ENCODE assay signal across 32 mouse cellular contexts in the genomic region with DNA sequence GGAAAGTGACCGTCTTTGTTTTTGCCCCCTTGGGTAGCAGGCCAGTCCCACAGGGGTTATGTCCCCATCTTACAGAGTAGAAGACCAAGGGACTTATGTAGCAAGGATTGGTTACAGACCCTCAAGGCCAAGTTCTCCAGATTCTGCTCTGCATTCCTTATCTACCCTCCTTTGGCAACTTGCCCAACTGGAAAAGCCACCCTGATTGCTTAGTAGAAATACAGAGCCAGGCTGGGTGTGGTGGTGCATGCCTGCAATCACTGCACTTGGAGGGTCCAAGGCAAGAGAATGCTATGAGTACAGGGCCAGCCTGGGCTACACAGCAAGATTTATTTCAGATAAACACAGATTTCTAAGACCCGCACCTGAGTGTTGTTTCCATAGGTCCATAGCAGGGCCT. TPM values are rescaled to one million over a fixed set of nuclear protein-coding genes. Genes with fewer than 3 reads are reported as not detected.
DNase-seq lines count a peak whose midpoint lies in the region; ATAC-seq and TF ChIP-seq lines count a peak whose summit lies in the region.
"Had no signal": no experiment of that assay in that cellular context is flagged by ENCODE, and none has a peak within 500 bp of the region (broad histone marks: within the 10 kb centered on the region; RNA-seq: fewer than 3 reads in every experiment).

No protein-coding gene starts in this region.

- H3K9me3 ChIP-seq in kidney, embryonic 16.5 days (ENCODE audit: low read length) = no peaks in the 10 kb centered on the region
- no peaks in the 10 kb centered on the region for H3K9me3 ChIP-seq in lung, embryonic 16.5 days (ENCODE audit: control insufficient read depth, low read length)
- H3K9me3 ChIP-seq: limb, embryonic 10.5 days; limb, embryonic 15.5 days; lung, embryonic 15.5 days; megakaryocyte, embryonic 14.5 days; midbrain, embryonic 13.5 days had no signal

- ATAC-seq in kidney, embryonic 16.5 days (ENCODE audit: low FRiP score, low TSS enrichment) = no peak
- peak; percentile 43; the same call in 1 of the 2 replicates for ATAC-seq in lung, embryonic 16.5 days (ENCODE audit: low read depth)
- ATAC-seq: forebrain, embryonic 16.5 days; hindbrain, embryonic 16.5 days; midbrain, embryonic 13.5 days; Patski had no signal

- DNase-seq in adrenal gland, postnatal 10 days = peak; percentile 21
- no peak for DNase-seq in adrenal gland, postnatal 14 days
- peak; percentile 34 for DNase-seq in kidney, adult 2 months
- no peak for DNase-seq in lung, postnatal 25 days (ENCODE audit: low spot score)
- no peak for DNase-seq in left cerebral cortex, postnatal 14 days (ENCODE audit: low spot score in 2 of 2)
- DNase-seq in gastrocnemius, adult 2 months = no peak
- DNase-seq: adrenal gland, postnatal 25 days; cerebellum, adult 2 months; cerebellum, postnatal 25 days; heart, postnatal 14 days; layer of hippocampus, postnatal 36 days; lung, postnatal 4 days; thymus, adult 2 months; thymus, postnatal 36 days had no signal

- no peak overlapping the region for H3K9ac ChIP-seq in kidney, embryonic 16.5 days (replicated peaks; ENCODE audit: low read length)
- H3K9ac ChIP-seq in lung, embryonic 16.5 days (ENCODE audit: low read length) = no peak overlapping the region
- H3K9ac ChIP-seq: limb, embryonic 15.5 days; liver, embryonic 14.5 days; lung, embryonic 15.5 days; midbrain, embryonic 13.5 days had no signal

- TF ChIP-seq POLR2A in kidney, adult 2 months (IDR thresholded peaks at IDR 0.05; ENCODE audit: low read depth, low read length) = no peak

- H3K36me3 ChIP-seq in kidney, adult 2 months (ENCODE audit: control insufficient read depth, insufficient read depth, low read length) = no peaks in the 10 kb centered on the region
- H3K36me3 ChIP-seq in kidney, embryonic 16.5 days (ENCODE audit: insufficient read depth, low read length) = no peaks in the 10 kb centered on the region
- no peaks in the 10 kb centered on the region for H3K36me3 ChIP-seq in lung, embryonic 16.5 days (ENCODE audit: control insufficient read depth, insufficient read depth, low read length)
- H3K36me3 ChIP-seq: limb, embryonic 10.5 days; limb, embryonic 15.5 days; lung, embryonic 15.5 days; midbrain, embryonic 13.5 days had no signal

- no peak overlapping the region for H3K4me2 ChIP-seq in kidney, embryonic 16.5 days (replicated peaks; ENCODE audit: low read depth, low read length)
- H3K4me2 ChIP-seq in lung, embryonic 16.5 days (ENCODE audit: low read depth, low read length) = no peak overlapping the region
- H3K4me2 ChIP-seq: limb, embryonic 15.5 days; lung, embryonic 15.5 days; midbrain, embryonic 13.5 days had no signal

- intact Hi-C loops in left cerebral cortex, postnatal 14 days (cut with DNase I) = no loop called here
- intact Hi-C loops in gastrocnemius, adult 2 months (cut with DNase I) = no loop called here

- H3K4me1 ChIP-seq in kidney, adult 2 months (ENCODE audit: control insufficient read depth, insufficient read depth, low read length) = peaks cover 30% of the 10 kb centered on the region
- H3K4me1 ChIP-seq in kidney, embryonic 16.5 days (ENCODE audit: insufficient read depth, low read length) = peaks cover 23% of the 10 kb centered on the region
- H3K4me1 ChIP-seq in lung, embryonic 16.5 days (replicated peaks; ENCODE audit: control insufficient read depth, insufficient read depth, low read length) = peaks cover 7% of the 10 kb centered on the region; the same call in 1 of the 2 replicates
- H3K4me1 ChIP-seq: midbrain, embryonic 13.5 days had no signal

- no peaks in the 10 kb centered on the region for H3K27me3 ChIP-seq in kidney, adult 2 months (replicated peaks; ENCODE audit: control insufficient read depth, insufficient read depth, low read length)
- H3K27me3 ChIP-seq in kidney, embryonic 16.5 days (ENCODE audit: insufficient read depth, low read length) = peaks cover 16% of the 10 kb centered on the region
- no peaks in the 10 kb centered on the region for H3K27me3 ChIP-seq in lung, embryonic 16.5 days (ENCODE audit: control insufficient read depth, insufficient read depth, low read depth, low read length)
- H3K27me3 ChIP-seq: lung, embryonic 15.5 days; midbrain, embryonic 13.5 days; Patski had no signal

- H3K4me3 ChIP-seq in kidney, adult 2 months (ENCODE audit: insufficient read depth, low read depth, low read length) = no peak overlapping the region
- no peak overlapping the region for H3K4me3 ChIP-seq in kidney, embryonic 16.5 days (ENCODE audit: low read length)
- H3K4me3 ChIP-seq in lung, embryonic 16.5 days (ENCODE audit: low read length) = no peak overlapping the region
- no peak overlapping the region for H3K4me3 ChIP-seq in gastrocnemius, adult 2 months
- H3K4me3 ChIP-seq: limb, embryonic 10.5 days; limb, embryonic 15.5 days; lung, embryonic 15.5 days; megakaryocyte, embryonic 14.5 days; midbrain, embryonic 13.5 days had no signal

- H3K27ac ChIP-seq in kidney, adult 2 months (ENCODE audit: insufficient read depth, low read depth, low read length) = peak overlapping the region; percentile 14
- no peak overlapping the region; the same call in 1 of the 2 replicates for H3K27ac ChIP-seq in kidney, embryonic 16.5 days (ENCODE audit: low read length)
- no peak overlapping the region for H3K27ac ChIP-seq in lung, embryonic 16.5 days (ENCODE audit: low read length)
- no peak overlapping the region for H3K27ac ChIP-seq in gastrocnemius, adult 2 months
- H3K27ac ChIP-seq: limb, embryonic 10.5 days; limb, embryonic 15.5 days; liver, embryonic 14.5 days; lung, embryonic 15.5 days; midbrain, embryonic 13.5 days had no signal

- WGBS in kidney, adult 2 months = 68% methylated on average over 2 of the region's 2 CpGs
- 74% methylated on average over 2 of the region's 2 CpGs for WGBS in kidney, embryonic 16.5 days
- 80% methylated on average over 2 of the region's 2 CpGs for WGBS in lung, embryonic 16.5 days

- TF ChIP-seq CTCF in kidney, adult 2 months (conservative IDR thresholded peaks at IDR 0.05; ENCODE audit: insufficient read depth, insufficient read length, low read depth, low read length) = no peak
- no peak for TF ChIP-seq CTCF in gastrocnemius, adult 2 months (IDR thresholded peaks at IDR 0.05)

RNA-seq across cellular contexts. Expression of gene Wnt9b, which starts 15.7 kb away (rescaled TPM):
- total RNA-seq in adrenal gland, postnatal 10 days (2021) = under 1 TPM; 0.12 to 0.39 TPM
- total RNA-seq in adrenal gland, postnatal 14 days (2021) = 0.22 and 0.23 TPM in 2 replicates
- polyA plus RNA-seq in kidney, adult 2 months (2012; rRNA removed) = 2.7 and 3.5 TPM in 2 replicates
- 8.9 and 10.0 TPM in 2 replicates for polyA plus RNA-seq in kidney, embryonic 16.5 days (2015; fragmentation: Nextera tagmentation; extraction: Ambion mirVana)
- 0.10 TPM in 1 of 2 replicates, not detected in the other for polyA plus RNA-seq in lung, embryonic 16.5 days (2015; fragmentation: Nextera tagmentation; extraction: Ambion mirVana)
- under 1 TPM in 1 of 2 experiments, not detected in 1; 0.06 TPM for total RNA-seq in left cerebral cortex, postnatal 14 days (2021)
- under 1 TPM; 0.05 to 0.06 TPM for total RNA-seq in gastrocnemius, adult 2 months (2021)
- total RNA-seq: CH12.LX; gastrocnemius, postnatal 4 days; monocyte, adult 5-6 weeks had no signal
- polyA plus RNA-seq: C2C12; intestine, embryonic 14.5 days; Patski had no signal

RNA-seq across cellular contexts. Expression of gene Gosr2, which starts 36.3 kb away (rescaled TPM):
- 10 to 100 TPM; 64.3 to 72.7 TPM for total RNA-seq in adrenal gland, postnatal 10 days (2021)
- total RNA-seq in adrenal gland, postnatal 14 days (2021) = 72.3 and 74.8 TPM in 2 replicates
- 94.2 and 101 TPM in 2 replicates for polyA plus RNA-seq in kidney, adult 2 months (2012; rRNA removed)
- polyA plus RNA-seq in kidney, embryonic 16.5 days (2015; fragmentation: Nextera tagmentation; extraction: Ambion mirVana) = 91.1 and 92.2 TPM in 2 replicates
- 75.8 and 79.2 TPM in 2 replicates for polyA plus RNA-seq in lung, embryonic 16.5 days (2015; fragmentation: Nextera tagmentation; extraction: Ambion mirVana)
- 10 to 100 TPM; 70.9 to 77.0 TPM for total RNA-seq in left cerebral cortex, postnatal 14 days (2021)
- total RNA-seq in gastrocnemius, adult 2 months (2021) = 10 to 100 TPM; 38.3 to 40.1 TPM

RNA-seq across cellular contexts. Expression of gene Wnt3, which starts 40.0 kb away (rescaled TPM):
- total RNA-seq in adrenal gland, postnatal 10 days (2021) = under 1 TPM in 1 of 2 experiments, not detected in 1; 0.15 TPM
- 0.15 TPM in 1 of 2 replicates, not detected in the other for total RNA-seq in adrenal gland, postnatal 14 days (2021)
- polyA plus RNA-seq in kidney, adult 2 months (2012; rRNA removed) = not detected in 2 replicates
- not detected in 2 replicates for polyA plus RNA-seq in kidney, embryonic 16.5 days (2015; fragmentation: Nextera tagmentation; extraction: Ambion mirVana)
- 0.14 and 0.35 TPM in 2 replicates for polyA plus RNA-seq in lung, embryonic 16.5 days (2015; fragmentation: Nextera tagmentation; extraction: Ambion mirVana)
- under 1 TPM; 0.82 to 0.83 TPM for total RNA-seq in left cerebral cortex, postnatal 14 days (2021)
- total RNA-seq in gastrocnemius, adult 2 months (2021) = under 1 TPM in 1 of 2 experiments, not detected in 1; 0.08 TPM
- total RNA-seq: heart, adult 8-10 months; heart, postnatal 14 days; monocyte, adult 5-6 weeks had no signal
- polyA plus RNA-seq: heart, embryonic 14.5 days; Patski had no signal

Comparison
In these comparisons a context has a peak if more than half of its experiments do, and no peak if none do; other contexts are left out.
1. DNase-seq: peak in adrenal gland, postnatal 10 days (single experiment) and kidney, adult 2 months (single experiment); none in adrenal gland, postnatal 14 days (single experiment), lung, postnatal 25 days (single experiment), left cerebral cortex, postnatal 14 days (0 of 2) and gastrocnemius, adult 2 months (single experiment).